Mouse (Mus musculus) layer of hippocampus, postnatal 14 days (tissue): ENCODE measurements at regions not wholly inside any gene's neighbourhood (a gene's known extent, or its start where the extent isn't known, plus 50 kb on each side); places are given as distances from the start of the nearest gene placed in this dataset.
"Not testable (repeated sequence)": the region's sequence is repeated elsewhere in the genome, so short reads cannot be mapped to it uniquely, and the experiment has no call there.

Experiments
- DNase-seq, 2 experiments: peaks; one replicate each; pipeline ENCODE4 v3.0.0; 2021 to 2022; ENCODE audit warnings: low spot score in 2 of 2, mixed read lengths in 1 of 2

DNA sequence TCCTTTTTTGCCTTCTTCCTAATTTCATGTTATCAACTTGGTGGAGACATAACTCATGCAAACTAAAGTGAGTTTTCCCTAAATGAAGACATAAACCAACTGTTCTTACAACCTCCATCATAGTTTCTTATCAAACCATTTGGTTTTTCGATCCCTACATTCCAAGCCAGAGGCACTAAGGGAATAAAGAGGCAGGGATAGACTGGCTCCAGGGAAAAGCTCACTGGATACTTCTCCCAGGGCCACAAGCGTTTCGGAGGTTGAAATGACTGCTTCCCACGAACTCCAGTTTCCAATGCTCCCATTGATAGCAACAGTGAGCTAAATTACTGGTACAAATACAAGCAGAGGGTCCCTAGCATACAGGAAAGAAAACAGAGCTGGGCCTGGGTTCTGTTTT is 178.4 kb upstream of the Otx2 start:
- no peak for DNase-seq

DNA sequence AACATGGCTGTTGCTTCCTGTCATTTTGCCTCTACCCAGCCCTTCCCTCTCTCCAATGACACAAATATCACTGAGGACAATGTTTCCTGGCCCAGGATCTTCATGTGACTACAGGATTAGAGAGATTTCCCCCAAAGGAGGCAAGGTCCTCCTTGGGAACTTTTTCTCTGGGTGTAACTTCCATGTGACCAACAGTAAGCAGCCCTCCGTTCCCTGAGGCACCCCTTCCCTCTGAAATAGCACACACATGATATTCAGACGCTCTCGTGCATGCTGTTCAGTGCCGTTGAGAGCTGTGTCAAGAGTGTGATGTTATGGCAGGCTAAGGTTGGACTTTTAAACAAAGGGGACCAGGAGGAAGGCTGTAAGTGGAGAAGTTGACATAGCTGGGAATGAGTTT is 169.2 kb upstream of the Otx2 start:
- no peak for DNase-seq

DNA sequence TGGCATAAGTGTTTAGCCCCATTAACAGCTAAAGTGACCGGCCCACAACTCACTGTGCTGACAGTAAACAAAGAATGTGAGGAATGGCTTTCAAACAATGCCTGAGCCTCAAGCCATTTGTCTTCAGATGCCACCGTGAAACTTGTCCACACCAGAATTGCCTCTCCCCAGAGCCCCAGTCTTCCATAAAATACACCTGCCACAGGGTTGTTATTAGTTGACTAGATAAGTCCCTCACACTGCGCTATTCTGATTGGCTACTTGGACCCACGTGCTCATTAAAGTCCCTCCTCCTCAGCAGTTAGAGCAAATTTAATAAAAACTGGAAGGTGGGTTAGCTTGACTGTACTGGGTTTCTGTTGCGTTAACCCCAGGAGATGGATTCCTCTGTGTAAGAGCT is 167.7 kb upstream of the Otx2 start:
- DNase-seq, result no peak

DNA sequence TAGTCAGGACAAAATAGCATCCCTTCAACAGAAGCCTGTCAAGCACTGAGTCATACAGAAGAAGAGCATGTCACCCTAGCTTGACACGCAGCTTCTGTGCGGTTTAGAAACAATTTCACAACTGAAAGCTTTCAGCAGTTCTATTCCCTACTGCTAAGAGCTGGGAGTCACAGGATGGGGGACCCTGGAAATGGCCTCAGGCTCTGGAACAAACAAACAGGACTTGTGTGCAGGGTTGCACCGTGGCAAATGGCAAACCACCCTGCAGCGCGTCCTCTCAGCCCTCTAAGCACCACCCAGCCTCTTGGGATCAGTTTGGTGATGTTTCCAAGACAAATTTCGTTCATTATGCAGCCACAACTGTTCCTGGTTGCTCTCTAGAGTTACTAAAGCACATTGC is 163.6 kb upstream of the Otx2 start:
- no peak for DNase-seq

DNA sequence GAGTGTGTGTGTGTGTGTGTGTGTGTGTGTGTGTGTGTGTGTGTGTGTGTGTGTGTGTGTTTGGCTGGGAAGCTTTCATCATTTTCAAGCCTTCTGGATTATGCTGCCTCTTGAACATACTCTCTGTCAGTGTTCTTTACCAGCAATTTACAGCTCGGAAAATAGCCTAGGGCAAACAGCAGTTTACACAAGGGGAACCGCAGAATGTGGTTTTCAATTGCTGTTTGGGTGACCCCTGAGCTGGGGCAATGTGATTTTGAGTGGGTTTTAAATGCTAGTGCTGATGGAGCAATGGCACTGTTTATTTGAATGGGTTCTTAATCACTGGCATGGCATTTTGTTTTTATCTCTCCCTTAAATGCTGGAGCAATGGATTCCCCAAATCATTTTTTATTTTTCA is 162.5 kb upstream of the Otx2 start:
- no peak for DNase-seq

DNA sequence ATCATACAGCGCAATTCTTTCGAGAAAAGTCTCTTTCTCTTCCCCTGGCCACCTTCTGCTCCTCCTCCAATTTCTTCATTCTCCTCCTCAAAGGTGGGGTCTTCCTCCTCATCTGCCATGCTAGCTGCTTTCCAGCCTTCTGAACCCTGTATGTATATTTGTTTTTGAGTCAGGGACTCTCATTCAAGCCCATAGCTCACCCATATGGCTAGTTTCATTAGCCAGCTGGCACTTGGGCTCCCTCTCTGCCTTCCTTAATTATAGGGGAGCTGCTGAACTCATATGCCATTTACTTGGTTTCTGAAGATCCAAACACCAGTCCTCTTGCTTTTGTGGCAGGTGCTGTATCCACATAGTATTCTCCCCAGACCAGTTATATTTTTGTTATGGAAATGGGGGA is 160.8 kb upstream of the Otx2 start:
- no peak for DNase-seq

DNA sequence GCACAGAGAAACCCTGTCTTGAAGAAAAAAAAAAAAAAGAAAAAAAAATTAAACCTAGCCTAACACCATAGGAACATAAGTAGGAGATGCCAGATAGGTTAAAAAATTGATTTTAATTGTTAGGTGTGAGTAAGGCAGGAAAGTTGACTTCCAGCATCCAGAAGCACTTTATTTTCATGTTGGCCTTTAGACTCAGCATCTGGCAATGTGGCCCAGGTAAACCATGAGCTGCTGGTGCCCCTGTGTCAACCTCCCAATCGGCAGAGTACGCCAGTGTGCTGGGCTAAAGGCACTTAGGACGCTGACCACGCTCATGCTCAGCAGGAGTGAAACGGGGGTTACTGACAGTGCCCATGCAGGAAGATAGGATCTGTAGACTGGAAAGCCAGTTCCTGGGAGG is 152.8 kb upstream of the Otx2 start:
- DNase-seq, result no peak

DNA sequence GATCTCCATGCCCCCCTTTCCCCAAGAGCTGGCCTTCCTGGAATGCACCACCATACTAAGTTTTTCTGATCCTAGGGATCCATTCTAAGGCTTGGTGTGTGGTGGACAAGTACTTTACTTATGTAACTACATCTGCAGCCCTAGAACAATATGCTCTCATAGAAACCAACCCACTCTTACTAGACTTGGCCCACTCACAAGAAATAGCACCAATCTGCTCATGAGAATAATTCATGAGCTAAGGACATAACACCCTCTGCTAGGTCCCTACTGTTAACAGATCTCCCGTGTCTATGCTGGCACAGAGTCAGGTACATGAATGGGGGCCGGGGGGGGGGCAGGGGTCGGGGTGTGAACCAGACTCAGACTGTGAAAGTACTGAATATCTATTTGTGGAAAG is 150.8 kb upstream of the Otx2 start:
- DNase-seq, result no peak

DNA sequence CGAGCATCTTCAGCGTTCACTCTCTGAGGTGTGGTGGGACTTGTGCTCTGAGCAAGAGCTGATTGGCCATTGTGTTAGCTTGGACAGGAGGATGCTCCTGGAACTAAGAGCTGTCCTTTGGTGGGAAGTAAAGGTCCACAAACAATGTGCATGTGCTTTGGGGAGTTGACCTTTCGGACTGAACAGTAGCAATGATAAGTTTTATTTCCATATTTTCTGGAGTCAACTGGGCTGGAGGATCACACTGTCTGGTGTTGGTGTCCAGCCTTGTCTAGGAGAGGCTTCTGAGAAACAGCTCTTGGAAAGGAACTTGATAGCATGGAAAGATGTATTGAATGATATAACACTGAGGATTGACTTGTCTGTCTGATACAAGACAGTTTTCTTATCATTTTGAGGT is 142.3 kb upstream of the Otx2 start:
- DNase-seq, result no peak

DNA sequence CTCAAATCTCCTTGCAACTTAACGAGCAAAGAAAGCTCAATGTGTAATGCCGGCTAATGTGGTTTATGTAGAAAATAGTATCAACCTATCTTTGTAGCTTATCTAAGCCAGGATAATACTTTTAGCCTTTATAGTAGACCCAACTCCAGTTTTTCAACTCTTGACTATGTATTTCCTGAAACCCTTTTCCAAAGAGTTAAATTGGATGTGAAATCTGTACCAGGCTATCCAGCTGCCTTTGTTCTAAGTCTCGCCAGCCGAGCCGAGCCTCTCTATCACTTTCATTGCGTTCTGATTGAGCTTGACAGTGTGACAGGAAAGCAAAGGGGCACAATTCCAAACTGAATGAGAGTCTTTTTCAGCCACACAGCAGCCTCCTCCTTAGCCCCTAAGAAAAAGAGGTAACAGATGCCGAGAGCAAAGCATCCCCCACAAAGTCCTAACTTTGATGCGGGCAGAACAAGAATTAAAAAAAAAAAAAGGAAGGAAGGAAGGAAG is 141.7 kb upstream of the Otx2 start:
- no peak for DNase-seq

DNA sequence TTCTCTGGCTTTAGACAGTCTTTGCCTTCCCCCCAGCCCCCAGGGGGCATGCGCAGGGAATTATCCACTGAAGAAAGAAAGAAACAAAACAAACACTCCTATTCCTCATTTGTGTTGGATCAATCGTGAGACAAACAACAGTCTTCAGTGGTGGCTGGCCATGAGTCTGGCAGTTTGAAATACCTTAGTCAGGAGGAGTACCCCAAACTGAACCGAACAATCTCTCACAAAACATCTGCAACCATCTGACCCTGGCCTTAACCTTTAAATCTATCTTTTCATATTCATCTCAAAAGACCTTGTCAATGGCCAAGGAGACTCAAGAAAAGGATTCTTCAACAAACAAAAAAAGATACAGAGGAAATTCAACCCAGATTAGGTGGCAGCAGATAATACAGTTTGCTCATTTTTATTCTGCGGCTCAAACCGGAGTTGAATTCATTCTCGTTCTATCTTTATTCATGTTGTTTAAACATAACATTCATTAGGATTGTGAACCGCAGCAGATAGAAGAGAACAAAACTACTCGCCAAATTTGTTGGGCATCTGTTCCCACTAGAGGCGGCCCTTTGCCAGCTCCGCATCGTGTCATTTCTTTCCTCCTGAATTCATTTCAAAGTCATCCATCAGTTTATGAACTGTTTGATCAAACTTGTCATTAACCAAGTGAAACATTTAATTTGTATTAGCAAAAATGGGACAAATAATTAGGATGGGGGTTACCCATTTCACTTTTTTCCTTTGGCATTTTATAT is 139.3 kb upstream of the Otx2 start:
- DNase-seq, result peak; percentile 15 to 63

DNA sequence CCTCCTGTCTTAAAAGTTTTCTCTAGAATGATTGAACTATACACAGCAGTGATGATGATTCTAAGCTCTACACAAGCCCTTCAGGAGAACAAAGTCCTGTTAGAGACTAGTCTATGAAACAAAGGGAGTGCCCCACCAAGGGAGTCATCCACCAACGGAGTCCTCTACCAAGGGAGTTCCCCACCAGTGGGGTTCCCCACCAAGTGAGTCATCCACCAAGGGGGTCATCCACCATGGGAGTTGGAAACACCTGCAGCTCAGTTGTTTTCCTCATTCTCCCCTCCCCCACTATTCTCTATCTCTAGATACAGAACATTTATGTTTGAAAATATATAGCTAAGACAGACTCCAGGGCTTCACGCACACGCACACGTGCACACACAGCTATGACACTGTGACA is 130.5 kb upstream of the Otx2 start:
- no peak for DNase-seq

DNA sequence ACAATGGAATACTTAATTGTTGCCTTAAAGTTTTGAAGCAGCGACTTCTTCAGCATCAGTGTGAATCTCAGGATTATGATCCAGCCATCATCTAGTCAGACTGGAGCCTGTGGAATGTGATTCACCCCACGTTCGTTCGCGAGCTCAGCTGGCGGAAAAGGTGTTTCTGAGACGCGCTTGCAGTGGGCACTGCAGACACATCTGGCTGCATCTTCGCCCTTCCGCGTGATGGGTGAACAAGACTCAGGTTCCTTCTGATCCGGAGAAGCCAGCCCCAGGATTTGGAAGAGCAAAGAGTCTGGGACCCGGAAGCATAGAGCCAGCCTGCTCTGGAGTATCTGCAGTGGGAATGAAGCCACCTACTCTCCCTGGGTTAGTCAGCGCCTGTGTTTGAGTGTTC is 127.7 kb upstream of the Otx2 start:
- DNase-seq, result no peak

DNA sequence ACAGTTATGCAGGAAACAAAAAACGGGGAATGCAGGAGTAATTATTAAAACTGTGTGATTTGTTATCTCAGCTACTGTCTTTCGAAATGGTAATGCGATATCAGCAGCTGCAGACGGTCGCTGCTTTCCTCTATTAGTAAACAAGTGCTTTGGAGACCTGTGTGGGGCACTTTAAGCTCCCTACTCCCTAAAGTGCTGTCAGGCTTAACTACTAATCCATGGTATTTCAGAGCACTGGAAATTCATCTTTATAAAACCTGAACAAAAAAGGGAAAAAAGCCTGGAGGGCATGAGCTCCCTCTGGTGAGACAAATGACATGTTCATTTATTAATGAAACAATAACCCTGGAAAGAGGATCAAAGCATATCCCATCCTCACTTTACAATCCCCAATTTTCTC is 127.2 kb upstream of the Otx2 start:
- no peak for DNase-seq

DNA sequence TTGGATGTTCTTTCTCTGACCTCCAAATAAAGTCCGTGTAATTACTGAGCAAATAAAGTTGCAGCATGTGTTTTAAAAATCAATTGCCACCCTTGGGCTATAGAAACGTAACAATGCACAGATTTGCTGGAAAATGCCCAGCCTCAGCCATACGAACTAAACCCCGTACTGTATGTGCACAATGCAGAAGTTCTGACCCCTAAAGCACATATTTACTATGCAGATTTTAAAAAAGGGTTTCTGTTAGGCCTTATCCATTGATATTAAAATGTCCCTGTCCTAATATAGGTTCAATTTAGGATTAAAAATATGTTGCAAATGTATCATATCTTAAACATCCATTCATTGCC is 126.5 kb upstream of the Otx2 start:
- no peak for DNase-seq

DNA sequence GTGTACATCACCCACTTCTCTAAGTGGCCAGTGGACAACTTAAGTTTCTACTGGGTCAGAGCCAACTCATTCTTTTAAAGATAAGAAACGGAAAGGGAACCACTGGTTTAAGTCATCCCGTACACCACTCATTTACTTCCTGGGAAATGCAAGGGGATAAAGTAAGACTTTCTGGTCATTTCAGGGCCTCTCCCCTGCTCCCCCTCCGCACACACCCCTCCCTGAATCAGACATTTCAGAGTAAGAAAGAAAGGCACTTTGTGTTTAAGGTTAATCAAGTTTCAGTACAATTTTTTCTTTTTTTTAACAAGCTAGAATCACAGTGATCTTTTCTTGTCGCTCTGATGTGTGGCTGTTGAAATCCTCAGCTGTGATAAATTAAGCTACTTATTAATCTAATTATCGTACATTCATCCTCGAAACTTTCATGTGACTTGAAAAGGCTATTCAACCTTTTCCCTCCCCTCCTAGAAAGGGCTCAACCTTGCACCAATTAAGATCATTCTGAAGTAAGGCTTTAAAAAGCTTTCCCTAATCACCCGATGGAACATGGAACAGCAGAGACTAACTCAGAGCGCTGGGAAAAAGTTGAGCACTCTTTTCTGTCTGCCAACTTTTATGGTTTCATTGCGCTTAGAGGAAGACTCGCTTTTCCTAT is 126.0 kb upstream of the Otx2 start:
- no peak for DNase-seq

DNA sequence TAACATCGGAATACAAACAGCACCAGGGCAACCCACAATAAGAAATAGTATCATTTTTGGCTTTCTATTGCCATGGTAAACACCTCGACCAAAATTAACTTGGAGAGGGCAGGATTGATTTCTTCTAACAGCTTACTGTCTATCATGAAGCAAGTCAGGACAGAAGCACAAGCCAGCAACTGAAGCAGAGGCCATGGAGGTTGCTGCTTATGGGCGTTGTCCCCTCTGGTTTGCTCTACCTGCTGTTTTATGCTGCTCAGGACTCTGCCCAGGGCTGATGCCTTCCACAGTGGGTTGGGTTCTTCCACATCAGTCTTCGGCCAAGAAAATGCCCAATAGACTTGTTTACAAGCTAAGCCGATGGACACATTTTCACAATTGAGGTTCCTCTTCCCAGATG is 117.9 kb upstream of the Otx2 start:
- DNase-seq, result no peak

DNA sequence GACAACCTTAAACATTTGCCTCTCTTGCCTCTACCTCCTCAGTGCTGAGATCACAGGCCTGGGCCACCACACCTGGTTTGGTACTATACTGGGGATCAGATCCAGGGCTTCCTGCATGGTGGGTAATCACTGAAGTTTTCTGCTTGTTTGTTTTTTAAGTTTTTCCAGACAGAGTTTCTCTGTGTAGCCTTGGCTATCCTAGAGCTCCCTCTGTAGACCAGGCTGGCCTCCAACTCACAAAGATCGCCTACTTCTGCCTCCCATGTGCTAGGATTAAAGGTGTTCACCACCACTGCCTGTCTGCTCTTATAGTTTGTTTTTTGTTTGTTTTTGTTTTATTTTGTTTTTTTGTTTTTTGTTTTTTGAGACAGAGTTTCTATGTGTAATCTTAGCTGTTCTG is 105.7 kb upstream of the Otx2 start:
- no peak for DNase-seq

DNA sequence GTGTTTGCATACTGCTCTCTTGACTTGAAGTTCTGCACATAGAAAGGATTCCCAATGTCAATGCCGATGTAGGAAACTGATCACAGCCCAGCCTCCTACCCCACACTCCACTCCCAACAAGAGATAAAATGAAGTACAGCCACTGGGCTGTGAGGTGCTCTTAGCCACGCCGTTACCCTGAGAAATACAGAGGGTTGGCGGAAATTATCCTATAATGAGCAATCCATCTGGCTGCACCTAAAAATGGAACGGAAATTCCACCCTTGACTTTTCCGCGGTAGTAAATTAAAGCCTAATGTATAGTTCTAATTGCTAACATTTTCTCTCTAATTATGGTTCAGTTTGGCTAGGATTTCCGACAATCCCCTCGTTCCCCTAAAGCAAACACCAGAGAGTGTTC is 97.2 kb upstream of the Otx2 start:
- DNase-seq, result no peak

DNA sequence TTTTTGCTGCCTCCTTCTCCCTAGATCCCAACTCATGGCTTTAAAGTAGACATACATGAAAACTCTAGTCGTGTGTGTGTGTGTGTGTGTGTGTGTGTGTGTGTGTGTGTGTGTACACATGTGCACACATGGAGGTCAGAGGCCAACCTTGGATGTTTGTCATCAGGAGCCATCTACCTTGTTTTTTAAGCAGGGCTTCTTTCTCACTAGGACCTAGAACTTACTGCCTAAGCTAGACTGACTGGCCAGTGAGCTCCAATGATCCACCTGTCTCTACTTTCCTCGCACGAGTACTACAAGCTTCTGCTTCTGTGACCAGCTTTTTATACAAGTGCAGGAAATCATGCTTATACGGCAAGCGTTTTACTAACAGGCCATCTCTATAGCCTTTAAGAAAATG is 89.1 kb upstream of the Otx2 start:
- no peak for DNase-seq

DNA sequence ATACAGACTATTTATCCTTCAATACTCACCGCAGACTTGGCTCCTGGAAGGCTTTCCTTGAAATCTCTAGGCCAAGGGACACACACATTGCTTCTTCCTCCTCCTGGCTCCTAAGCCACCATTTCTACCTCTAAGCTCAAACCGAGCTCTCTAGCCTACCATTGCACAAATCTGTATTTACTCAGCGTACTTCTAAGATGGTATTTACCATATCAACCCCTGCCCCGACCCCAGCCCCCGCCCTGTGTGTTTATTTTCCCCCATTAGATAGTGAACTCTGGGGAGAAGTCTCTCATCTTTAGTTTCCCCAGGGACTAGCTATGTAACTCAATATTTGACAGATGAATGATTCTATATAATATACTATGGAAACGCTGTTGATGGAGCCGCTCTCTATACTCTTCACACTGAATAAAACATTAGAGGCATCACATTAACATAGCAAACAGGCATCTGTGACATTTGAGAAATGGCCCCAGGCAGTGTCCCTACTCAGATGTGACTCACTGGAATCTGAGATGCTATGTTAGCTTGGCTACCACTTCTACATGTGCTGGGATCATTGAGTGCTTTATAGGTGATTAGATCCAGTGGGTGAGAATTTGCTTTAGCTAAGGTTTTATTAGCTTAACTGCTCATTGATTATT is 87.5 kb upstream of the Otx2 start:
- DNase-seq, result no peak

DNA sequence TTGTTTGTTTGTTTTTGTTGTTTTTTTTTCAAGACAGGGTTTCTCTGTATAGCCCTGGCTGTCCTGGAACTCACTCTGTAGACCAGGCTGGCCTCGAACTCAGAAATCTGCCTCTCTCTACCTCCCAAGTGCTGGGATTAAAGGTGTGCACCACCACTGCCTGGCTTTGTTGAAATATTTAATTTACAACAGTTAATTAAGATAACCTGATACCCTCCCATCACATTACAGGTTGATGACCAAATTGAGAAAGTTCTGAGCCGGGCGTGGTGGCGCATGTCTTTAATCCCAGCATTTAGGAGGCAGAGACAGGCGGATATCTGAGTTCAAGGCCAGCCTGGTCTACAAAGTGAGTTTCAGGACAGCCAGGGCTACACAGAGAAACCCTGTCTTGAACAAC is 81.5 kb upstream of the Otx2 start:
- DNase-seq, result not testable (repeated sequence)
